Mouse (Mus musculus) mesoderm, embryonic 11.5 days (tissue): ENCODE measurements around the gene Exoc4.

Experiments used
- DNase-seq: peaks from one replicate; pipeline ENCODE4 v3.0.0-alpha.2; 2012; ENCODE audit warnings: low read depth, low spot score

Gene Exoc4

GRCm38 (mm10) chr6:33859049-33859448 is 610.2 kb downstream of the Exoc4 start:
- no peak for DNase-seq

GRCm38 (mm10) chr6:33865752-33866151 is 616.9 kb downstream of the Exoc4 start:
- DNase-seq, result no peak

GRCm38 (mm10) chr6:33866901-33867580 is 618.2 kb downstream of the Exoc4 start:
- DNase-seq, result no peak

GRCm38 (mm10) chr6:33869251-33869650 is 620.4 kb downstream of the Exoc4 start:
- no peak for DNase-seq

- DNase-seq, result no peak
Measured at GRCm38 (mm10) chr6:33870468-33871142, 621.7 kb downstream of the Exoc4 start.

- DNase-seq, result no peak
Measured at GRCm38 (mm10) chr6:33871286-33871685, 622.4 kb downstream of the Exoc4 start.

GRCm38 (mm10) chr6:33872192-33872591 is 623.3 kb downstream of the Exoc4 start:
- DNase-seq, result peak; percentile 40

GRCm38 (mm10) chr6:33873000-33873399 is 624.1 kb downstream of the Exoc4 start:
- no peak for DNase-seq

- DNase-seq, result no peak
Measured at GRCm38 (mm10) chr6:33874291-33875014, 625.6 kb downstream of the Exoc4 start.

GRCm38 (mm10) chr6:33884141-33884683 is 635.3 kb downstream of the Exoc4 start:
- DNase-seq, result no peak

GRCm38 (mm10) chr6:33886941-33887340 is 638.1 kb downstream of the Exoc4 start:
- no peak for DNase-seq

GRCm38 (mm10) chr6:33890926-33891325 is 642.0 kb downstream of the Exoc4 start:
- DNase-seq, result no peak

GRCm38 (mm10) chr6:33892142-33892541 is 643.3 kb downstream of the Exoc4 start:
- peak; percentile 15 for DNase-seq

- no peak for DNase-seq
Measured at GRCm38 (mm10) chr6:33899973-33900372, 651.1 kb downstream of the Exoc4 start.

GRCm38 (mm10) chr6:33900615-33901014 is 651.7 kb downstream of the Exoc4 start:
- no peak for DNase-seq

- no peak for DNase-seq
Measured at GRCm38 (mm10) chr6:33905099-33905498, 656.2 kb downstream of the Exoc4 start.

GRCm38 (mm10) chr6:33910671-33911070 is 661.8 kb downstream of the Exoc4 start:
- no peak for DNase-seq

GRCm38 (mm10) chr6:33913072-33913471 is 664.2 kb downstream of the Exoc4 start:
- DNase-seq, result no peak

- DNase-seq, result no peak
Measured at GRCm38 (mm10) chr6:33913486-33913885, 664.6 kb downstream of the Exoc4 start.

GRCm38 (mm10) chr6:33913964-33914363 is 665.1 kb downstream of the Exoc4 start:
- no peak for DNase-seq

- no peak for DNase-seq
Measured at GRCm38 (mm10) chr6:33923571-33923970, 674.7 kb downstream of the Exoc4 start.

- DNase-seq, result no peak
Measured at GRCm38 (mm10) chr6:33924888-33925287, 676.0 kb downstream of the Exoc4 start.
